Mouse (Mus musculus) heart, adult 2 months (tissue): ENCODE measurements around the gene Agbl3. TPM values are rescaled to one million over a fixed set of nuclear protein-coding genes. Genes with fewer than 3 reads are reported as not detected.

Source experiments
- DNase-seq, 2 experiments: peaks; one replicate each; pipeline ENCODE4 v3.0.0; 2021
- H3K27ac ChIP-seq: fragments of 200-600 bp; 2 replicates; pipeline ENCODE4 v1.8.1; 2022
- H3K27me3 ChIP-seq: fragments of 200-500 bp; 2 replicates; pipeline ENCODE4 v1.6.1; 2012; ENCODE audit warnings: mild to moderate bottlenecking, low read length, inconsistent platforms, mixed read lengths; ENCODE audit not compliant: control insufficient read depth, insufficient read depth
- H3K36me3 ChIP-seq: fragments of 200-500 bp; 2 replicates; pipeline ENCODE4 v1.6.1; 2012; ENCODE audit warnings: low read length, inconsistent platforms; ENCODE audit not compliant: control insufficient read depth, insufficient read depth
- H3K4me1 ChIP-seq: fragments of 200-500 bp; 2 replicates; pipeline ENCODE4 v1.6.1; 2011; ENCODE audit warnings: low read length; ENCODE audit not compliant: control insufficient read depth, insufficient read depth
- H3K4me3 ChIP-seq: fragments of 200-600 bp; 2 replicates; pipeline ENCODE4 v1.8.1; 2022
- H3K79me2 ChIP-seq: fragments of 200-500 bp; replicated peaks from 2 replicates; pipeline ENCODE4 v1.6.1; 2012; ENCODE audit warnings: mild to moderate bottlenecking, inconsistent platforms, low read length, moderate library complexity, mixed read lengths; ENCODE audit not compliant: control insufficient read depth, insufficient read depth
- H3K9ac ChIP-seq: fragments of 200-500 bp; 2 replicates; pipeline ENCODE4 v1.6.1; 2012; ENCODE audit warnings: low read depth, mild to moderate bottlenecking, control low read depth, inconsistent platforms, low read length, mixed read lengths
- CTCF ChIP-seq: fragments of 200-600 bp; IDR thresholded peaks from 2 replicates; pipeline ENCODE4 v1.8.1; 2022; ENCODE audit warnings: antibody characterized with exemption, mild to moderate bottlenecking, moderate library complexity
- EP300 ChIP-seq: fragments of 200-500 bp; IDR thresholded peaks from 2 replicates; pipeline ENCODE4 v1.6.1; 2011; ENCODE audit warnings: low read depth, low read length, control low read depth; ENCODE audit not compliant: insufficient read depth
- POLR2A ChIP-seq: fragments of 200-500 bp; IDR thresholded peaks from 2 replicates; pipeline ENCODE4 v1.6.1; 2011; ENCODE audit warnings: mild to moderate bottlenecking, low read depth, low read length, control low read depth; ENCODE audit not compliant: insufficient read depth
- WGBS: fragments of 180-500 bp; shearing (Covaris S2); methylation state at CpG from one replicate; pipeline ENCODE4 v1.1.7; 2018; 5-methylcytosine and 5-hydroxymethylcytosine counted together
- intact Hi-C: fragments of 180-260 bp; cut with DNase I; formaldehyde crosslinking; loops from one replicate; pipeline ENCODE4 v1.15.1; 2025
- polyA plus RNA-seq: library from polyadenylated mRNA; depleted of rRNA; stranded (reverse); fragments of >200 nt; gene quantifications from 2 replicates; pipeline ENCODE4 v1.2.3, GENCODE M21; 2012
- total RNA-seq, 2 experiments: library from RNA; stranded (reverse); gene quantifications; 2 replicates each; pipeline ENCODE4 v1.2.3; 2021

The Agbl3 gene
- total and polyA plus RNA-seq, 3 experiments, result 2.5 to 3.7 (median 2.6) TPM

DNA sequence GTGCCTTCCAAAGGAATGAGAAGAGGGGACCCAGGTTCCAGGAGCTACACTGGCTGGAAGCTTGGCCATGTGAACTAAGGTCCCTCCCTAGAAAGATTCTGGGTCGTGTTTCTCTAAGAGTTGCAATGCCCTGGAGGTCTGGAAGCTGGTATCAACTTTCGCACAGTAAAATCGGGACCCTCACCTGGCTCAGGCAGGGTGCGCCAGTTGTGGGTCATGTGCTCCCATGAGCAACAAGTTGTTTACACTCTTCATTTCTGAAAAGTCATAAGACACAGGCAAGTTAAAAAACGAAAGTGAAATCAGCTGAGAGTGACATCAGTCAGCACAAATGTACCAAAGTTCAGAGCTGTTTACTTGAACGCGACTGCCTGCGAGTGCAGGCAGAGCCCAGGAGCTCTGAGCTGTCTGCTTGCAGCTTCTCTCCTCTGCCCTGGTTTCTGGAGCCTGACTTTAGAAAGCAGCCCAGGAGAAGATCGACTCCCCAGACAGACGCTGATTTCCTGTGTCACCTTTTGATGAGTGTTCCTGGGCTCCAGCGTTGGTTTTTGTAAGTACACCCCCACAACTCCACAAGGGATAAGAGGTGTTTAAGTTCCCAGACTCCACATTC is 82.7 kb downstream of the Agbl3 start, which contains the start of gene Tmem140:
Gene Tmem140 (plus strand): TSS at position 356 of the 613 bp plus-strand sequence.
- no peaks in the 10 kb centered on the region for H3K27me3 ChIP-seq
- DNase-seq, result peak; percentile 76 to 77
- H3K4me1 ChIP-seq, result peaks cover 10% of the 10 kb centered on the region
- H3K27ac ChIP-seq, result peak within 1 kb of the TSS; percentile 97
- peak within 1 kb of the TSS; percentile 69 for H3K4me3 ChIP-seq
- H3K36me3 ChIP-seq, result no peaks in the 10 kb centered on the region
- H3K9ac ChIP-seq, result peak within 1 kb of the TSS; percentile 88
- H3K79me2 ChIP-seq, result no peaks in the 10 kb centered on the region
- TF ChIP-seq EP300 (peak; percentile 82), CTCF (no peak), POLR2A (peak; percentile 98)
- 14% methylated on average over 11 of the region's 11 CpGs for WGBS
- intact Hi-C loops, result loop anchor here (2.0 to 5.0 kb wide), 2 partner anchors 14 to 81 kb away; partner anchors contain the start of gene Agbl3

DNA sequence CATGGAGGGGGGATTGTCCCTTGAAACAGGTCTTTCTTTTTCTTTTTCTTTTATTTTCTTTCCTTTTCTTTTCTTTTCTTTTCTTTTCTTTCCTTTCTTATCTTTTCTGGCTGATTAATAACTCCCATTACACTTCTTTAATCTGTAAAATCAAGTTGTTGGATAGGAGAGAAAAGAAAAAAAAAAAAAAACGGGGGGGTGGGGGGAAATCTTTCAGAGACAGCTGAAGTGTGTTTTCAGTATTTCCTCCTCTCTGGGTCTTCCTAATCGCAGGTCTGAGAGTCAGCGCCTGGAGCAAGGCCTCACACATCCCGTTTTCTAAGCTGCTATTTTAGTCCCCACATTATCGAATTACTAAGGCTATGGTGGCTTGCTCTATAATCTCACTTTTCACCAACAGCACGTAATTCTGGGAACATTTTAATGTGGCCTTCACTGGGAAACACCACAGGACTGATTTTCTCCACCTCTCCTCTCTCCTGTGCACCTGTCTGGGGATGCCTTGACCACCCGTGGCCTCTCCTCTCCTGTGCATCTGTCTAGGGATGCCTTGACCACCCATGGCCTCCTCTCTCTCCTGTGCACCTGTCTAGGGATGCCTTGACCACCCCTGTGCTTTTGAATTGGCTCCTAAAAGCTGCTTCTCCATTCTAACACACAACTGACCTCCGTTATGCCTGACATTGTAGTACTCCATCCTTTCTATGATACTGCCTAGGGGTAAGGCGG is 83.7 kb downstream of the Agbl3 start:
- Histone ChIP-seq H3K4me3 (peak overlapping the region; percentile 69), H3K9ac (peak overlapping the region; percentile 87), H3K36me3 (no peaks in the 10 kb centered on the region), H3K4me1 (peaks cover 13% of the 10 kb centered on the region), H3K79me2 (no peaks in the 10 kb centered on the region), H3K27me3 (no peaks in the 10 kb centered on the region), H3K27ac (peak overlapping the region; percentile 97)
- intact Hi-C loops, result loop anchor here (2.0 to 5.0 kb wide), 2 partner anchors 13 to 82 kb away; partner anchors contain the start of gene Agbl3
- 32% methylated on average over 9 of the region's 9 CpGs for WGBS
- DNase-seq, result peak in 1 of 2 experiments; percentile 30
- TF ChIP-seq CTCF, result no peak
- no peak for TF ChIP-seq EP300
- no peak for TF ChIP-seq POLR2A

- intact Hi-C loops, result no loop called here
- Histone ChIP-seq H3K4me1 (peaks cover 21% of the 10 kb centered on the region), H3K27me3 (no peaks in the 10 kb centered on the region), H3K9ac (peak overlapping the region; percentile 34), H3K4me3 (peak overlapping the region; percentile 69), H3K79me2 (no peaks in the 10 kb centered on the region), H3K36me3 (peaks cover 7% of the 10 kb centered on the region; the same call in 1 of the 2 replicates), H3K27ac (peak overlapping the region; percentile 97)
- DNase-seq, result peak; percentile 65
- TF ChIP-seq POLR2A, result no peak
- no peak for TF ChIP-seq EP300
- no peak for TF ChIP-seq CTCF
- WGBS, result 37% methylated on average over 5 of the region's 5 CpGs
Observed at GRCm38 (mm10) chr6:34865213-34865612, 85.0 kb downstream of the Agbl3 start.

GRCm38 (mm10) chr6:34865711-34866593 is 85.7 kb downstream of the Agbl3 start:
- DNase-seq, result peak; percentile 67 to 75
- peak; percentile 98 for TF ChIP-seq EP300
- no peak for TF ChIP-seq CTCF
- TF ChIP-seq POLR2A, result peak; percentile 69
- intact Hi-C loops, result loop anchor here (1.0 kb wide), 1 partner anchor 8 kb away; no protein-coding TSS in a partner anchor
- Histone ChIP-seq H3K9ac (peak overlapping the region; percentile 39), H3K4me3 (peak overlapping the region; percentile 69), H3K27ac (peak overlapping the region; percentile 97), H3K27me3 (no peaks in the 10 kb centered on the region), H3K36me3 (peaks cover 7% of the 10 kb centered on the region), H3K79me2 (no peaks in the 10 kb centered on the region), H3K4me1 (peaks cover 25% of the 10 kb centered on the region)
- 39% methylated on average over 7 of the region's 7 CpGs for WGBS

GRCm38 (mm10) chr6:34866786-34867185 is 86.6 kb downstream of the Agbl3 start:
- intact Hi-C loops, result loop anchor here (1.0 kb wide), 1 partner anchor 8 kb away; no protein-coding TSS in a partner anchor
- WGBS, result 58% methylated on average over 8 of the region's 8 CpGs
- Histone ChIP-seq H3K27me3 (no peaks in the 10 kb centered on the region), H3K9ac (peak overlapping the region; percentile 68), H3K27ac (peak overlapping the region; percentile 97), H3K36me3 (peaks cover 7% of the 10 kb centered on the region), H3K4me1 (peaks cover 28% of the 10 kb centered on the region), H3K79me2 (no peaks in the 10 kb centered on the region), H3K4me3 (peak overlapping the region; percentile 42)
- DNase-seq, result peak in 1 of 2 experiments; percentile 29
- TF ChIP-seq EP300, result no peak
- peak; percentile 71 for TF ChIP-seq POLR2A
